Mouse (Mus musculus): ENCODE data around the gene Tmem245. TPM values are rescaled to one million over a fixed set of nuclear protein-coding genes. Genes with fewer than 3 reads are reported as not detected.

Gene Tmem245
- polyA plus RNA-seq, 1 experiment from 2014 or later, result 6.8 TPM

GRCm38 (mm10) chr4:56847400-56847799, 99.8 kb downstream of the Tmem245 start:
- 93% methylated on average over 3 of the region's 3 CpGs for WGBS

DNA sequence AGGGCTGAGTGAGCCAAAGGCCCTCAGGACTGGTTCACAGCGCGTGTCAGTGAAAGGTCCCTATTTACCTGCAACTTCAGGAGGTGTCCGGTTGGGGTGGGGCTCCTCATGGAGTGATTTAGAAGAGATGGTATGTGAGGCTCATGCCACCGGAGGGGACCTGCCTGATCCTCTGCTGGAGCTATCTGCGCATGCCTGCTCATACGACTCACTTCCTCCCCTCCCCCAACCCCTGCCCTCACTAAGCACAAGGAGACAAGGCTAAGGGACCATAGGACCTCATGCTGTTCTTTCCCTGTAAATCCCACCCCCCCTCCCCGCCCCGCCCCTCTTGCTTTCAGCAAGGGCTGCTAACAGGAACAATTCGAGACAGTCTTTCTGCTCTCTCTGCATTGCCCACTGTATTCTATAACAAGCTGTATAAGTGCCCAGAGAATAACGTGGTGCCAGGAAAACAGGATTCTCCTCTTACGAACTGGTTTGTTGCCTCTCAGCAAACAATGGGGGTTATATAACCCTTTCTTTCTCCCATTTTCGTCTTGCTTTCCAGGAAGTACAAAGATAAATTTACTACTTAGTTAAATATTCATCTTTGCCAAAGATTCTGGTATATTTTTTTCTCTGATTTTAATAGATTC, 101.2 kb downstream of the Tmem245 start:
- H3K27ac ChIP-seq (ENCODE audit: low read depth, low read length), result no peak overlapping the region
- WGBS, result 54% methylated on average over 12 of the region's 12 CpGs
- peaks cover 9% of the 10 kb centered on the region; the same call in 1 of the 2 replicates for H3K36me3 ChIP-seq (ENCODE audit: control insufficient read depth, insufficient read depth, low read length)
- H3K27me3 ChIP-seq (ENCODE audit: control insufficient read depth, insufficient read depth, low read length), result no peaks in the 10 kb centered on the region
- DNase-seq (ENCODE audit: low spot score, missing footprints) (peak; percentile 28), ATAC-seq (ENCODE audit: low FRiP score) (no peak)
- H3K9me3 ChIP-seq (ENCODE audit: control insufficient read depth, low read length), result no peaks in the 10 kb centered on the region
- H3K4me1 ChIP-seq (ENCODE audit: control insufficient read depth, insufficient read depth, low read length), result no peaks in the 10 kb centered on the region
- no peak overlapping the region for H3K9ac ChIP-seq (ENCODE audit: low read length)
- H3K4me2 ChIP-seq, result no peak overlapping the region
- H3K4me3 ChIP-seq (ENCODE audit: low read depth, low read length), result no peak overlapping the region

More at GRCm38 (mm10) chr4:56847400-56847799, 99.8 kb downstream of the Tmem245 start:
- Histone ChIP-seq H3K4me3 (ENCODE audit: low read depth, low read length) (no peak overlapping the region), H3K27me3 (ENCODE audit: control insufficient read depth, insufficient read depth, low read length) (no peaks in the 10 kb centered on the region), H3K27ac (ENCODE audit: low read depth, low read length) (no peak overlapping the region), H3K36me3 (ENCODE audit: control insufficient read depth, insufficient read depth, low read length) (peaks cover 6% of the 10 kb centered on the region; the same call in 1 of the 2 replicates), H3K9me3 (ENCODE audit: control insufficient read depth, low read length) (no peaks in the 10 kb centered on the region), H3K4me2 (no peak overlapping the region), H3K9ac (ENCODE audit: low read length) (no peak overlapping the region), H3K4me1 (ENCODE audit: control insufficient read depth, insufficient read depth, low read length) (no peaks in the 10 kb centered on the region)
- DNase-seq (ENCODE audit: low spot score, missing footprints) (peak; percentile 75), ATAC-seq (ENCODE audit: low FRiP score) (no peak)

DNA sequence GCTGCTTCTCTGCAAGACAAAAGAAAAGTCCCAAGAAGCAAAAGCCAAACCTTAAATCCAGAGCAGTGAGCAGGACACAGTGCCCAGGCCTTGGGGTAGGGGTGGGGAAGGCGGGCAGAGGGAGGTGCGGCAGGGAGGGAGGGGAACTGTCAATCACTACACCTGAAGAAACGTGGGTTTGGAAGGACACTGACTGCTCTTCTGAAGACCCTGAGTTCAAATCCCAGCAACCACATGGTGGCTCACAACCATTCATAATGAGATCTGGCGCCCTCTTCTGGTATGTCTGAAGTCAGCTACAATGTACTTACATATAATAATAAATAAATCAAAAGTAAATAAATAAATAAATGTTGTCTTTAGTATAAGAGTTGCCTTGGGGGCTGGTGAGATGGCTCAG, 102.3 kb downstream of the Tmem245 start:
- 95% methylated on average over 4 of the region's 4 CpGs for WGBS
- peaks cover 12% of the 10 kb centered on the region for H3K36me3 ChIP-seq (ENCODE audit: control insufficient read depth, insufficient read depth, low read length)
- DNase-seq (ENCODE audit: low spot score, missing footprints), result peak; percentile 60
- no peaks in the 10 kb centered on the region for H3K9me3 ChIP-seq (ENCODE audit: control insufficient read depth, low read length)
- H3K27ac ChIP-seq (ENCODE audit: low read depth, low read length), result no peak overlapping the region
- H3K4me1 ChIP-seq (ENCODE audit: control insufficient read depth, insufficient read depth, low read length), result no peaks in the 10 kb centered on the region
- no peak overlapping the region for H3K4me2 ChIP-seq
- no peaks in the 10 kb centered on the region for H3K27me3 ChIP-seq (ENCODE audit: control insufficient read depth, insufficient read depth, low read length)
- H3K9ac ChIP-seq (ENCODE audit: low read length), result no peak overlapping the region
- ATAC-seq (ENCODE audit: low FRiP score), result no peak
- H3K4me3 ChIP-seq (ENCODE audit: low read depth, low read length), result no peak overlapping the region

- no peak overlapping the region for H3K9ac ChIP-seq (ENCODE audit: low read length)
- ATAC-seq (ENCODE audit: low FRiP score), result no peak
- H3K4me1 ChIP-seq (ENCODE audit: control insufficient read depth, insufficient read depth, low read length), result no peaks in the 10 kb centered on the region
- no peaks in the 10 kb centered on the region for H3K27me3 ChIP-seq (ENCODE audit: control insufficient read depth, insufficient read depth, low read length)
- peak; percentile 44 for DNase-seq (ENCODE audit: low spot score, missing footprints)
- no peak overlapping the region for H3K27ac ChIP-seq (ENCODE audit: low read depth, low read length)
- no peak overlapping the region for H3K4me2 ChIP-seq
- no peaks in the 10 kb centered on the region for H3K9me3 ChIP-seq (ENCODE audit: control insufficient read depth, low read length)
- H3K36me3 ChIP-seq (ENCODE audit: control insufficient read depth, insufficient read depth, low read length), result peaks cover 12% of the 10 kb centered on the region
- WGBS, result 77% methylated on average over 2 of the region's 2 CpGs
- no peak overlapping the region for H3K4me3 ChIP-seq (ENCODE audit: low read depth, low read length)
These were observed 103.3 kb downstream of the Tmem245 start for GRCm38 (mm10) chr4:56843963-56844362.

- Histone ChIP-seq H3K4me2 (no peak overlapping the region), H3K9me3 (ENCODE audit: control insufficient read depth, low read length) (no peaks in the 10 kb centered on the region), H3K4me3 (ENCODE audit: low read depth, low read length) (no peak overlapping the region), H3K4me1 (ENCODE audit: control insufficient read depth, insufficient read depth, low read length) (no peaks in the 10 kb centered on the region), H3K36me3 (ENCODE audit: control insufficient read depth, insufficient read depth, low read length) (peaks cover 12% of the 10 kb centered on the region), H3K27me3 (ENCODE audit: control insufficient read depth, insufficient read depth, low read length) (no peaks in the 10 kb centered on the region), H3K27ac (ENCODE audit: low read depth, low read length) (no peak overlapping the region), H3K9ac (ENCODE audit: low read length) (no peak overlapping the region)
- DNase-seq (ENCODE audit: low spot score, missing footprints) (peak; percentile 17), ATAC-seq (ENCODE audit: low FRiP score) (no peak)
- 84% methylated on average over 7 of the region's 7 CpGs for WGBS
These were observed 104.7 kb downstream of the Tmem245 start for GRCm38 (mm10) chr4:56842501-56842900.

DNA sequence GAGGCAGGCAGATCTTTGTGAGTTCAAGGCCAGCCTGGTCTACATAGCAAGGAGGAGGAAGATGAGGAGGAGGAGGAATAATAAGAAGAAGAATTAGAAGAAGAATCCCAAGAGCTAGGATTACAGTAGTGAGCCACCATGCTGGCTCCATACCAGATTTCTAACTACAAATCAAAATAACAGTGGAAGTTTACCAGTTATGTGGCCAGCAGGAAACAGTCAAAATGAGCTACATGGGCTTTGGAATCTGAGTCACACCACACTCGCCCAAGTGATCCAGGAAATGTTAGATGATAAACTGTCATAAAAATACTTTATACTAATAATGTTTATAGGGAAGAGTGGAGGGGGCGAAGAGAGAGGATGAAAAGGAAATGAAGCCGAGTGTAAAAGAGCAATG, 106.9 kb downstream of the Tmem245 start:
- no peak overlapping the region for H3K9ac ChIP-seq (ENCODE audit: low read length)
- H3K36me3 ChIP-seq (ENCODE audit: control insufficient read depth, insufficient read depth, low read length), result peaks cover 12% of the 10 kb centered on the region
- no peak for ATAC-seq (ENCODE audit: low FRiP score)
- no peak overlapping the region for H3K27ac ChIP-seq (ENCODE audit: low read depth, low read length)
- no peaks in the 10 kb centered on the region for H3K4me1 ChIP-seq (ENCODE audit: control insufficient read depth, insufficient read depth, low read length)
- 90% methylated on average over 3 of the region's 3 CpGs for WGBS
- DNase-seq (ENCODE audit: low spot score, missing footprints), result no peak
- no peaks in the 10 kb centered on the region for H3K27me3 ChIP-seq (ENCODE audit: control insufficient read depth, insufficient read depth, low read length)
- no peaks in the 10 kb centered on the region for H3K9me3 ChIP-seq (ENCODE audit: control insufficient read depth, low read length)
- H3K4me2 ChIP-seq, result no peak overlapping the region
- H3K4me3 ChIP-seq (ENCODE audit: low read depth, low read length), result no peak overlapping the region

DNA sequence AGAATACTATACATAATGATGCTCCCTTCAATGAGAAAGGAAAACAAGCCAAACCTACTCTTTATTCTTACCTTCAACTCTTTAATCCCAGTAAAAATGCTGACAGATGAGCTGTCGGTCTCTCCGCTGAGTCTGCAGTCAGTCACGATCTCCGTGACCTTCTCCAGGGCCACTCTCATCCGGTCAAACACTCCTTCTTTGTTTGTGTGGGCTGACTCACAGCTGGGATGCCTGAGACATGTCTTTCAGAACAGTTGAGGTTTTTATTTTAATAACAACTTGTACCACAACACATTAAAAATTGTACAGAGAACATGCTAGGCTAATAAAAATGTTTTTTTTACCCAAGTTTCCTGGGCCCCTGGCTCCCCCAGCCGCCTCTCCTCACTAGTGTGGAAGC, 109.6 kb downstream of the Tmem245 start:
- Histone ChIP-seq H3K4me1 (ENCODE audit: control insufficient read depth, insufficient read depth, low read length) (no peaks in the 10 kb centered on the region), H3K9me3 (ENCODE audit: control insufficient read depth, low read length) (no peaks in the 10 kb centered on the region), H3K27ac (ENCODE audit: low read depth, low read length) (no peak overlapping the region), H3K4me3 (ENCODE audit: low read depth, low read length) (no peak overlapping the region), H3K27me3 (ENCODE audit: control insufficient read depth, insufficient read depth, low read length) (no peaks in the 10 kb centered on the region), H3K9ac (ENCODE audit: low read length) (no peak overlapping the region), H3K4me2 (no peak overlapping the region), H3K36me3 (ENCODE audit: control insufficient read depth, insufficient read depth, low read length) (peaks cover 6% of the 10 kb centered on the region; the same call in 1 of the 2 replicates)
- WGBS, result 83% methylated on average over 6 of the region's 6 CpGs
- DNase-seq (ENCODE audit: low spot score, missing footprints), result peak; percentile 33
- no peak for ATAC-seq (ENCODE audit: low FRiP score)

DNA sequence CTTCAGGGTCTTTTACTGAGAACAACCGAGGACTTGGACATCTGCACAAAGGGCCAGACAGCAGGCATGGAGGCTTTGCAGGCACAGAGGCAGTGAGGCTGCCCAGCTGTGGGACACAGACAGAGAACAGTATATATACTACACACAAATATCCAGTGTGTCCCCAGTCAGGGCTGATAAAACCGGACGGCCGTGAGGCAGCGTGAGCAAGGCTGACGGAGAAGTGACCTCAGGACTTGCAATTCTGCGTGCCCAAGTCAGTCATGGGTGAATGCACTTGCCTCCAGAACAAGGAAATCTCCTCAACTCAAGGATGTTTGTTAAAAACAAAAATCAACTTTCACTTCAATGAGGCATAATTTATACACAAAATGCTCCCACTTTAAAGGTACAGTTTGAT, 115.2 kb downstream of the Tmem245 start:
- ATAC-seq (ENCODE audit: low FRiP score), result no peak
- Histone ChIP-seq H3K4me3 (ENCODE audit: low read depth, low read length) (no peak overlapping the region), H3K27ac (ENCODE audit: low read depth, low read length) (no peak overlapping the region), H3K27me3 (ENCODE audit: control insufficient read depth, insufficient read depth, low read length) (no peaks in the 10 kb centered on the region), H3K36me3 (ENCODE audit: control insufficient read depth, insufficient read depth, low read length) (peaks cover 2% of the 10 kb centered on the region), H3K4me2 (no peak overlapping the region), H3K9ac (ENCODE audit: low read length) (no peak overlapping the region), H3K4me1 (ENCODE audit: control insufficient read depth, insufficient read depth, low read length) (no peaks in the 10 kb centered on the region), H3K9me3 (ENCODE audit: control insufficient read depth, low read length) (no peaks in the 10 kb centered on the region)
- no peak for DNase-seq (ENCODE audit: low spot score, missing footprints)
- WGBS, result 93% methylated on average over 7 of the region's 7 CpGs

- H3K27ac ChIP-seq (ENCODE audit: low read depth, low read length), result no peak overlapping the region
- H3K36me3 ChIP-seq (ENCODE audit: control insufficient read depth, insufficient read depth, low read length), result peaks cover 2% of the 10 kb centered on the region
- 72% methylated on average over 13 of the region's 13 CpGs for WGBS
- H3K27me3 ChIP-seq (ENCODE audit: control insufficient read depth, insufficient read depth, low read length), result no peaks in the 10 kb centered on the region
- H3K4me2 ChIP-seq, result no peak overlapping the region
- H3K9ac ChIP-seq (ENCODE audit: low read length), result no peak overlapping the region
- ATAC-seq (ENCODE audit: low FRiP score), result no peak
- H3K4me3 ChIP-seq (ENCODE audit: low read depth, low read length), result no peak overlapping the region
- no peaks in the 10 kb centered on the region for H3K9me3 ChIP-seq (ENCODE audit: control insufficient read depth, low read length)
- no peaks in the 10 kb centered on the region for H3K4me1 ChIP-seq (ENCODE audit: control insufficient read depth, insufficient read depth, low read length)
- no peak for DNase-seq (ENCODE audit: low spot score, missing footprints)
These were observed 116.1 kb downstream of the Tmem245 start for GRCm38 (mm10) chr4:56831013-56831609.

Measured in midbrain, embryonic 11.5 days (tissue).